In the genomic region with DNA sequence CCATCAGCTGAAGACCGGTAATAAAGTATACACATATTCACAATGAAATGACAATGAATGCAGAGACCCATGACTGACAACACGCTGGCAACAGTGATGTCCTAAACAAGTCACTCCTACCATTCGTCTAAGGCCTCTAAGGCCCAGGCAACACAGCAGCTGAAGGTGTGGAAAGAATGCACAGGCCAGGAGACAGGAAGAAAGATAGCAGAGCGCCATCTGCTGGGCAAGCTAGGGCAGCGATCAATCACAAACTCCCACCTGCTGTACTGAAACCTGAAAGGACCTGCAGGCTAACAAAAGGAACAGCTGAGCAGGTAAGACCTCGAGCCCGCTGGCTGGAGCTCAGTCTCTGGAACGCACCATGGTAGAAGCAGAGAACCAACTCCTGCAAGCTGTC, we compare ENCODE assay signal across 8 mouse cellular contexts. TPM values are rescaled to one million over a fixed set of nuclear protein-coding genes. Genes with fewer than 3 reads are reported as not detected.
DNase-seq lines count a peak whose midpoint lies in the region; TF ChIP-seq lines count a peak whose summit lies in the region.

No protein-coding gene starts in this region.

- peak; percentile 57 for TF ChIP-seq CTCF in olfactory bulb, adult 2 months (IDR thresholded peaks at IDR 0.05; ENCODE audit: insufficient read depth, low read depth, low read length)
- peak; percentile 78; the same call in 1 of the 2 replicates for TF ChIP-seq CTCF in thymus, adult 2 months (IDR thresholded peaks at IDR 0.05; ENCODE audit: borderline replicate concordance, control insufficient read depth, extremely low read depth, insufficient read depth, low read length, poor library complexity)

- H3K4me1 ChIP-seq in olfactory bulb, adult 2 months (ENCODE audit: control insufficient read depth, insufficient read depth, low read length) = no peaks in the 10 kb centered on the region
- H3K4me1 ChIP-seq in thymus, adult 2 months (replicated peaks; ENCODE audit: control insufficient read depth, insufficient read depth, low read length) = no peaks in the 10 kb centered on the region

- peaks cover 22% of the 10 kb centered on the region for H3K36me3 ChIP-seq in thymus, adult 2 months (ENCODE audit: control insufficient read depth, insufficient read depth, low read length)

- H3K27ac ChIP-seq in olfactory bulb, adult 2 months (ENCODE audit: insufficient read depth, low read depth, low read length) = no peak overlapping the region
- no peak overlapping the region for H3K27ac ChIP-seq in thymus, adult 2 months (ENCODE audit: control insufficient read depth, insufficient read depth, low read length)

- peak; percentile 77 for DNase-seq in CD4-positive, CD25-positive, alpha-beta regulatory T cell, adult 2 months (ENCODE audit: low read depth, low spot score)
- peak; percentile 73 for DNase-seq in adrenal gland, postnatal 10 days
- peak; percentile 54 for DNase-seq in embryo, embryonic 9.5 days (ENCODE audit: extremely low spot score)
- DNase-seq in heart, adult 8-10 months (ENCODE audit: low spot score) = peak; percentile 24
- peak; percentile 59 to 72 for DNase-seq in kidney, postnatal 25 days
- peak; percentile 8 to 35 for DNase-seq in lung, adult 18-20 months
- peak; percentile 56 for DNase-seq in thymus, adult 2 months

- TF ChIP-seq POLR2A in olfactory bulb, adult 2 months (IDR thresholded peaks at IDR 0.05; ENCODE audit: insufficient read depth, low read depth, low read length) = no peak
- no peak for TF ChIP-seq POLR2A in thymus, adult 2 months (IDR thresholded peaks at IDR 0.05; ENCODE audit: control insufficient read depth, extremely low read depth, insufficient read depth, low read length, poor library complexity)

- WGBS in olfactory bulb, adult 2 months = 19% methylated on average over 8 of the region's 8 CpGs
- WGBS in thymus, adult 2 months = 48% methylated on average over 8 of the region's 8 CpGs

- H3K27me3 ChIP-seq in thymus, adult 2 months (ENCODE audit: control insufficient read depth, insufficient read depth, low read length) = no peaks in the 10 kb centered on the region

- H3K4me3 ChIP-seq in olfactory bulb, adult 2 months (ENCODE audit: insufficient read depth, low read depth, low read length) = no peak overlapping the region
- no peak overlapping the region for H3K4me3 ChIP-seq in thymus, adult 2 months (ENCODE audit: control insufficient read depth, insufficient read depth, low read length)

RNA-seq across cellular contexts. Expression of gene Apaf1, which starts 48.6 kb away (rescaled TPM):
- 10 to 100 TPM; 13.5 to 14.7 TPM for total RNA-seq in adrenal gland, postnatal 10 days (2021)
- 1 to 10 TPM; 4.3 to 7.4 (median 5.6) TPM for total RNA-seq in heart, adult 8-10 months (2022)
- not detected in 2 replicates for polyA plus RNA-seq in olfactory bulb, adult 2 months (2012; ENCODE audit: insufficient read depth, insufficient read length, low replicate concordance, missing spikeins)
- 18.1 and 20.9 TPM in 2 replicates for polyA plus RNA-seq in thymus, adult 2 months (2012; rRNA removed)

RNA-seq across cellular contexts. Expression of gene Ikbip, which starts 48.8 kb away (rescaled TPM):
- 10 to 100 TPM; 30.4 to 34.5 TPM for total RNA-seq in adrenal gland, postnatal 10 days (2021)
- total RNA-seq in heart, adult 8-10 months (2022) = 10 to 100 TPM; 19.8 to 22.9 (median 21.7) TPM
- polyA plus RNA-seq in olfactory bulb, adult 2 months (2012; ENCODE audit: insufficient read depth, insufficient read length, low replicate concordance, missing spikeins) = not detected in 2 replicates
- 0.93 and 0.94 TPM in 2 replicates for polyA plus RNA-seq in thymus, adult 2 months (2012; rRNA removed)

Comparison
In these comparisons a context has a peak if more than half of its experiments do, and no peak if none do; other contexts are left out.
1. DNase-seq: peak in every context shown above with its lines; median percentile 77 in CD4-positive, CD25-positive, alpha-beta regulatory T cell, adult 2 months; 73 in adrenal gland, postnatal 10 days; 66 in kidney, postnatal 25 days; 56 in thymus, adult 2 months; 54 in embryo, embryonic 9.5 days; 24 in heart, adult 8-10 months; 22 in lung, adult 18-20 months.